Mouse (Mus musculus) heart, postnatal 10 days (tissue): ENCODE results near the gene Tmem220. TPM values are rescaled to one million over a fixed set of nuclear protein-coding genes. Genes with fewer than 3 reads are reported as not detected.

Experiments used
- DNase-seq, 2 experiments: peaks; one replicate each; pipeline ENCODE4 v3.0.0; 2021
- intact Hi-C: fragments of 180-260 bp; cut with DNase I; formaldehyde crosslinking; loops from one replicate; pipeline ENCODE4 v1.15.1; 2025
- total RNA-seq, 2 experiments: library from RNA; stranded (reverse); gene quantifications; 2 replicates each; pipeline ENCODE4 v1.2.3; 2021

The Tmem220 gene
- total RNA-seq, 2 experiments from 2014 or later: 1.4 to 1.8 TPM

DNA sequence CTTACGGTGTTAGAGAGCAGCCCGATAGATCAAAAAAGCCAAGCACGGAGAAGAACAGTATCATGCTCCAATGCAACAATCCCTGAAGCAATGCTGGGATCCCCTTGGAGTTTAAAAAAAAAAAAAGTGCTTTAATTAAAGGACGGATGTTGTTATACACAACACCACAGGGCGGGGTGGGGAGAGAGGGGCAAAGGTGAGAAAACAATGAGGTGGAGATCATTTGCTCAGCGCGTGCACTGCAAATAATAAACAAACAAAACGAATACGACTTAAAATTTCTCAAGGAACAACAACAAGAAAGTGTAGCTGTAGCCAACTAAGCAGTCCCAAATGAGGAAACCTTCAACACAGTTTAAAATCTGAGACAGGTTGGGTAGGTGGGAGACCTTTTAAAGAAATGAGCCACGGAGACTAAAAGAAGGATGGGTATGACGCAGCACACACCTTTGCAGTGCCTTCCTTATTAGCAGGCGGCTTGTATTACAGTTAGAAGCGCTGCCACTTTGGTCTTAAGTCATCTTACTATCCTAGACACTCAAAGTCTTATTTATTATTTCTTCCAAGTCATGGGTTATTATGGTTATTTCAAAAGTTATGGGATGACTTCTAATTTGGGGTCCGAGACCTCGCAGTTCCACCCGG is 26.8 kb downstream of the Tmem220 start:
- no peak for DNase-seq
- intact Hi-C loops: loop anchor here (1.0 kb wide), 1 partner anchor 26 kb away; the partner anchor contains the start of gene Tmem220

DNA sequence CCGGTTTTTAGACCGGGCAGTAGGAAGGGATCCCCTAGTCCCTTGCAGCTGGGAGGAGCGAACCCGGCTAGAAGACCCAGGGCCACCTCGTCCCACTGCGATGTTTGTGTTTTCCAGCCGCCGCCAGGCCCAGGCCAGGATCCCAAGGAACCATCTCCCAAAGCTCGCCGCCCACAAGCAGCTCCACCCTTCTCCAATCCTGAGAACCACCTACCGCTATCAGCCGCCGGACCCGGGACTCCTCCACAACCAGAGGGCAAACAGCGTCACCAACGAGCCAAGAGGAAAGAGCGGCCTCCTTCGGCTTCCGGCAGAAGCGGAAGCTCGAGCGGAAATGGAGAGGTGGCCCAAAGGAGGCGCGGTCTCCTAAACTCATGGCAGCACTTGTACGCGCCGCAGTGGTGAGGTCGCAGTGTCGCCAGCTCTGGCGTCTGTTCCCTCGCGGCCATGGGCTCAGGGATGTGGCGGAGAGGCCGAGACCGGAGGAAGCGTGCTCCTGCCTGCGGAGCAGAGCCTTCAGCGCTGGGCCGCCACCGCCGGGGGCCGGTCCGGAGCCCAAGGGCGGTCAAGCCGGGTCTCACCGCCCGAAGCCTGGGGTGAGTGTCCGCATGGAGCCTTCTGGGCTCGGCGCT is 27.5 kb downstream of the Tmem220 start, which contains the start of the genes Adprm and Sco1:
Gene Adprm, minus strand, starts transcription at position 274 of the 632 bp plus-strand sequence.
Gene Sco1, plus strand, starts transcription at position 350 of the 632 bp plus-strand sequence.
- peak; percentile 94 for DNase-seq
- intact Hi-C loops: loop anchor here (1.0 kb wide), 1 partner anchor 27 kb away; the partner anchor contains the start of gene Tmem220

DNA sequence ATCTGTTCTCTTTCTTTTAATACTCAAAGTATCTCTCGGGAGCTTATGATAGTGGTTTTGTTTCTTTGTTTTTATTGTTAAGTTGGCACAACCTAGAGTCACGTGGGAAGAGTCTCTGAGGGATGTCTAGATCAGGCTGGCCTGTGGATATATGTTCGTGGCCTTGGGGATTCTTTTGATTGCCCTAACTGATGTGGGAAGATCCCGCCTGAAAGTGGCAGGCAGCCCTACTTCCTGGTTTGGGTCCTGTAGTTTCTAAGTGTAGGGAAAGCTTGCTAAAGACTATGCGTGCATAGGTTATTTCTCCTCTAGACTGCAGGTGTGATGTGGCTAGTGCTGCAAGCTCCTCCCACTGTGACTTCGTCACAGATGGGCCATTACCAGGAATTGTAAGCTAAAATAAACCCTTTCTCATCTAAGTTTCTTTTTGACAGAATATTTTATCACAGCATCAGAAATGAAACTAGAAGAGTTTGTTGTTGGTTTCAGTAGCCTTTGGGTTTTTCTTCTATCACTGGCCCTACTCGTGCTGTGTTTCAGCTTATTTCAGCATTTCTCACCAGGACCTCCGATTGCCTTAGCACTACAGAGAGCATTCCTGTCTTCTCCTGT is 29.9 kb downstream of the Tmem220 start:
- intact Hi-C loops: no loop called here

DNA sequence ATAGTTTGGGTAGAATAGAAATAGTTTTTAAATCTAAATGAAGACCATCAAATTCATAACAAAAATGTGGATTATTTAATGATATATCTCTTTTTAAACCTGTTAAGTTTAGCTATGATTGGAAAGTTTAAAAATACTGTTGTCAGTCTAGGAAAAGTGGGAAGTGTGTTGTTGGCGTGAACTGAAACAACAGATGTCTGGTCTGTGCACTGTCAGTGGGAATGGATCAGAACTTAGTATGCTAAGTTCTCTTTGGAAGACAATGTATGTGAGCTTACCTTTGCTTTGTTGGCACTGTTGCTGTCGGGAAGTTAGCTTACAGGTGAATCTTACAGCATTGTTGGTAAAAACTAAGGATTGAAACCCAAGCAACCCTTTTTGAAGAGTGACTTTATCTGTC is 36.4 kb downstream of the Tmem220 start:
- no peak for DNase-seq
- intact Hi-C loops: no loop called here

More for the DNA sequence above, 29.9 kb downstream of the Tmem220 start:
- DNase-seq: no peak

DNA sequence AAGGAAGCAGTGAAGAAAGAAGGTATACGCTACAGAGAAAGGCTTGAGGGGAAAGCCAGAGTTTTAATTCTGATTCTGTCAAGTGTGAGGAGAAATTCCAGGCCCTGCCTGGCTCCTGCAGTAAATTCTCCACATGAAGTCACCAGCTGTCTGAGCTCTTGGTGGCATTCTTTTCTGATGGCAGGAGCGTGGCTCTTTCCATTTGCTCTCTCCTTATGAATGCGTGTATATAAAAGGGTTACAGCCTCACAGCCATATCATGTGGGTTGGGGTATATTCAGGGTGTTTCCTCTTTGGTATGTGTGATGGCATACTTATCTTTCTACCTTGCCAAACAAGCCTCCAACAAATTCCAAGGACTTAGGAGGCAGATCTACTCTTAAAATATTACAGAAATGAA is 37.8 kb downstream of the Tmem220 start:
- no peak for DNase-seq
- intact Hi-C loops: no loop called here

DNA sequence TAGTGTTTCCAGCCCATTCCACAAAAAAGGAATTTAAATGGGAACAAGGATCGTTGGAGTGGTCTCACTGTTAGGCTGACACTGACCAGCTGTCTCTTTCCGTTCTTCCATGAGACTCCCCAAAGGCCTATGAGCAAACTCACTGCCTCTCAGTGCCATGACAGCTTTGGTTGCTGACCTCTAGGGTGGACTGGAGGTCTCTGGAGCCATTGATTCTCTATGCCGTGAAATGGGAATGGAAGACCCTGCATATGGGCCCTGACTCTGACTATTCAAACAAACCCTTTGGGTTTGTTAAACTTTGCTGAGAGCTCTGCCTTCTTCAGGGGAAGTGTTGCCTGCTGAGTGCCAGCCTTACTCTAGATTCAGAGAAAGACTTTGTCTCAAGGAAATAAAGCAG is 42.8 kb downstream of the Tmem220 start:
- intact Hi-C loops: no loop called here
- DNase-seq: no peak

DNA sequence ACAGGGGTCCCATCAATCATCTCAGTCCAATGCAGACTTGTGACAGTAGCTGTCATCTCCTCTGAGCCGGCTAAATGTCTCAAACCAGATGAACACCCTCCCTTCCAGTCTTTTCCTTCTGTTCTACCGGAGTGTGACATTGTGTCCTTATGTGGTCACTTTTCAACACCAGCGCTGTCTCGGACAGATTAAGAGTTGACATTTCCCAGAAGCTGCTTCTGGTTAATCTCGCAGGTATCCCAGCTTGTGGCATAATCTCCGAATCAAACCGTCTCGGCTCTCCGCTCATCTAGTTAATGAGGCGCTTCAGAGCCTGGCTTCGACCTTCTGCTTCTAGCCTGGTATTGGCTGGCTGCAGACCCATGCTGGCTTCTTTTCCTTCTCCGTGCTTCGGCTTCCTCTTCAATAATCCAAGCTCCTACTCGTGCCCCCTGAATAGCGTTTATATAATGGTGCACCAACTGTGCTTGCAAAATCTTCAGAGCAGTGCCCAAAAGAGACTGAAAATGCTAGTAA is 47.7 kb downstream of the Tmem220 start:
- intact Hi-C loops: no loop called here
- no peak for DNase-seq

DNA sequence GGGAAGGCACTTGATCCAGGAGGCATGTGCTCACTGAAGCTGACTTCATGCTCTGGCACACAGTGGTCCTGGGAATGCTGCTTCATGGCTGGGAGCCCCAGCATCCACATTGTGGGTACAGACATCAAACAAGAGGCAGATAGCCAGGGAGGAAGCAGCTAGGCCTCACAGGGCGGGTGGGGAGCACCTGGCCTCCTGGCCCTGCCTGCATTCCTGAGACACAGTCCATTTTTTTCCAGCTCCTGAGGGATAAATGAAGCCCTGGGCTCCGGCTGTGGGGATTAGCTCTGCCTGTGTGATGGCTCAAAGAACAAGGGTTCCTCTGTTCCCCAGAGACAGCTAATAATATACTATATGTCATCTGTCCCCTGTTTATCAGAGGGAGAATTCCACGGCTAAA is 50.1 kb downstream of the Tmem220 start:
- intact Hi-C loops: no loop called here
- DNase-seq: no peak

DNA sequence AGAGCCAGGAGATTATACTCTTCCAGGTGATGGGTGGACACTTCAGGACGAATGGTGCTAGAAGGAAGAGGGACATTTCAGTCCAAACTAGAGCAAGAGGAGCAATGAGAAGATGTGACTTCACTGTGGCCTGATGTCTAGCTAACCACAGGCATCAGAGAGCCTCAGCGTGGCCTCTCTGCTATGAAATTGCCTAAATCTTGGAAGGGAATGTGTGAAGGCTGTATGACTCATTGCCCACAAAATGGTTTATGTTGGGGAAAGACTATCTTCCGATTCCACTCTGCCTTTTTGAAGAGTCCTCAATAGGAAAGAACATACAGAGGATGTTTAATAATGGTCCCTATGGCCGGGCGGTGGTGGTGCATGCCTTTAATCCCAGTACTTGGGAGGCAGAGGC is 51.8 kb downstream of the Tmem220 start:
- intact Hi-C loops: no loop called here
- DNase-seq: no peak

DNA sequence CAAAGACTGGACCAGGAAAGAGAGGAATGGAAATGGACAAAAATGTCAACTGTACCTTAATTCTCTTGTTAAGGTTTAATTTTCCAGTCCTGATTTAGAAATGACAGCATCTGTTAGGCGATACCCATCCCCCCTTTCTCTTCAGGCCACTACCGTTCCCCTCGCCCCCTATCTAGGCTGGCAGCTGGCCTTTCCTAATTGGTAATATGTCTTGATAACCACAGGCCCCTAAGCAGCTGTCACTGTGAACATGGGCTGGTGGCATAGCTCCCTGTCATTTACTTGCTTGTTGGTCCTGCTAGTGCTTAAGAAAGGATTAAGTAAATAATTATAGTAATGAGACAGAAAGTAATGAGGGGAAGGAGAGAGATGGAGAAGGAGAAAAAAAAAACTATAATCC is 52.5 kb downstream of the Tmem220 start:
- DNase-seq: no peak
- intact Hi-C loops: no loop called here

DNA sequence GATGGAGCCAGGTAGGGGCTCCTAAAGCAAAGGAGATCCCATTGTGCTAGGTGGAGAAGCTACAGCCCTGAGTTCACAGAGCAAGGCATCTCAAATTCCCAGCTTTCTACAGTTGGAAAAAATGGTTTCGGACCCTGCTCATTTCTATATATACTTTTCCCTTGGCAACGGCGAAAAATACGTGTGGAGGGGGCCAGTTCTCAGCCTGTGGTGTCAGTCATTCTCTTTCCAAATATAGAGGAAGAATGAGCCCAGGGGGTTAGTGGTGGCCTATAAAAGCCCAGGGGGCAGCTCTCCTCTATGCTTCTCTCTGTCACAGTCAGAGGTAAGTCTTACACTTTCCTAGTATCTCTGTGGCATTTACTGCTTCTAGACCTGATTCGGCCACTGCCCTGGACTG is 53.0 kb downstream of the Tmem220 start, which contains the start of gene Myh3:
Gene Myh3, plus strand, starts transcription at position 301 of the 400 bp plus-strand sequence.
- no peak for DNase-seq
- intact Hi-C loops: no loop called here

DNA sequence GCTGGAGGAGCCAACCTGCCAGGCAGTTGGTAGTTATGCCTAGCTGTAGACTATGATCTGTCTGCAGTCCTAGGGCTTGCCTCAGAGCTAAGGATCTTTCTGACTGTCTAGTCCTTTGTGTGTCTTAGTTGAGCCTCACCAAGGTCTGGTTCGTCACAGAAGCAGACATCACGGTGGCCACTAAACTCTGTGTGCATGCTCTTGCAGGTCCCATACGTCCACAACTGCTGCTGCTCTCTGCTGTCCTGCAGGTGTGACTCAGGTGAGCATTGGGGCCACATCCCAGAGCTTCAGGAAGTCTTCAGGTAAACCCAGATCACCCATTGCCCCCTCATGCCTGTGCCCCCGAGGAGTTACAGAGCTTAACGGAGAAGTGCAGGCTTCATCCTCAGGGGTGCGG is 53.9 kb downstream of the Tmem220 start:
- no peak for DNase-seq
- intact Hi-C loops: no loop called here

DNA sequence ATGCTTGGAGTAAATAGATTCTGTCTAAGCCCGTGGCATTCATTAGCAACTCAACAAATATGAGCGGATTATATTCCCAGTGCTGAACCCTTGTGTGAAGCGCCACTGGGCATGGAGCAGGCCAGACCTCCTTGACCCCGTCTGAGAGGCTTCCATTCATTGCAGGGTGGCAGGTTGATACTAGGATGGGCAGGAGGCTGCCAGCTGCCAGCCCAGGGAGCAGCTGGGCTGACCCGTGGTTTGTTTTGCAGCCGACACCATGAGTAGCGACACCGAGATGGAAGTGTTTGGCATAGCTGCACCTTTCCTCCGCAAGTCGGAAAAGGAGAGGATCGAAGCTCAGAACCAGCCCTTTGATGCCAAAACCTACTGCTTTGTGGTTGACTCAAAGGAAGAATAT is 54.8 kb downstream of the Tmem220 start:
- intact Hi-C loops: loop anchor here (10.0 kb wide), 1 partner anchor 255 kb away; no protein-coding TSS in a partner anchor
- no peak for DNase-seq

DNA sequence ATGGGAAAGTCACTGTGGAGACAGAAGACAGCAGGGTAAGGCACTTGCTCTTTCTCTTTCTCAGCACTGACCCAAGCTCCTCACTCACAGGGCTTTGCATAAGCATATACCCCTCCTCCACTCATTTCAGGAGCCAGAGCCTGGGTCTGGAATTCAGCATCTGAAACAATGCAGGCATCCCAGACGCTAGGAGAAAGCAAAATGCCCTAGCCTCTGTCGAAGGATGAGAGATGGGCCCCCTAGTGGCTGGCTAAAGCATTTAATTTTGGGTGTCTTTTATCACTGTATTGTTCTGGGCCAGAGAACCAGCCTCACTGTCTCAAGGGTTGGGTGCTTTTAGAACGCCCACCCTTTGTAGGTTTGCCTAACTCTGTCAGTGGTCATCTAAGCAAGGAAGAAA is 55.2 kb downstream of the Tmem220 start:
- DNase-seq: peak; percentile 62 to 77
- intact Hi-C loops: loop anchor here (10.0 kb wide), 1 partner anchor 255 kb away; no protein-coding TSS in a partner anchor

DNA sequence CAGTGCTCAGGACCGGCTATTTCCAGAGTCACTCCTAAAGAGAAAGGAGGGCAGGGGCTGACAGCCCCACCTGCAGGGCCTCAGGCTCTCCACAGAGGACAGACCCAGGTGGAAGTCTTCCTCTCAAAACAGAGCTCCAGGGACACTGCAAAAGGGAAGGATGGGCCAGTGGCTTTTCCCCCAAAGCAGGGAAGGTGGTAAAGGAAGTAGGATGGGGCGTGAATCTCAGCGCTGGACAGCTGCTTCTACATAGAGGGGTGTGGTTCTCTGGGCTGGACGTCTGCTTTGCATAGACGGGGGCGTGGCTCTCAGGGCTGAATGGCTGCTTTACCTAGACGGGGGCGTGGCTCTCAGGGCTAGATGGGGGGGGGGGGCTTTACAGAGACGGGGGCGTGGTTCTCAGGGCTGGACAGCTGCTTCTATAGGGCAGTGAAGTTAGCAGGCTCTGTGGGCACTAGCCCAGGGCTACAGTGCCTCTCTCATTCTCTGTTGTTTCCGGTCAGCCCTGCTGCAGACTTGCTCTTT is 56.2 kb downstream of the Tmem220 start:
- DNase-seq: no peak
- intact Hi-C loops: loop anchor here (10.0 kb wide), 1 partner anchor 256 kb away; no protein-coding TSS in a partner anchor

DNA sequence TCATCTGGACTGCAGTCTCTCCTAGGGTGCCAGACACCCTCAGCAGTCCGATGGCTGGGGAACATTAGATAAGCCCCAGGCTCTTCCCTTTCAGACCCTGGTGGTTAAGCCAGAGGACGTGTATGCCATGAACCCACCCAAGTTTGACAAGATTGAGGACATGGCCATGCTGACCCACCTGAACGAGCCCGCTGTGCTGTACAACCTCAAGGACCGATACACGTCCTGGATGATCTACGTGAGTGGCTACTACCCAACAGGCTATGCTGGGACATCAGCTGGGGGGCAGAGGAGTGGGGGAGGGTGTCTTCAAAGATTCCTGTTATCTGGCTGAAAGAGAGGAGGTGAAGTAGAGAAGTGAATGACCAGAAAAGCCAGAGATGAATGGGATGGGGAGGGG is 57.2 kb downstream of the Tmem220 start:
- intact Hi-C loops: loop anchor here (10.0 kb wide), 1 partner anchor 257 kb away; no protein-coding TSS in a partner anchor

DNA sequence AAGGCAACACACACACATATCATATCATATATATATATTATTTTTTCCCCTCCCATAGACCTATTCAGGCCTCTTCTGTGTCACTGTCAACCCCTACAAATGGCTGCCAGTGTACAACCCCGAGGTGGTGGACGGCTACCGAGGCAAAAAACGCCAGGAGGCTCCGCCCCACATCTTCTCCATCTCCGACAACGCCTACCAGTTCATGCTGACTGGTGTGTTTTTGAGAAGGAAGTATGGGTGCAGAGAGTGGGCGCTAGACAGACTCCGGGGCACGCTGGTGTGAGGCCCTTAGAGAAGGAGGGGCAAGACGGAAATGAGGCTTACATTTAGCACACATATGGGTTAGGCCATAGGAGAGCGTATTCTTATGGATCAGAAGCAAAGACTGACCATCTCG is 57.8 kb downstream of the Tmem220 start:
- DNase-seq: no peak
- intact Hi-C loops: loop anchor here (10.0 kb wide), 1 partner anchor 258 kb away; no protein-coding TSS in a partner anchor

More for the DNA sequence above, 57.2 kb downstream of the Tmem220 start:
- no peak for DNase-seq

DNA sequence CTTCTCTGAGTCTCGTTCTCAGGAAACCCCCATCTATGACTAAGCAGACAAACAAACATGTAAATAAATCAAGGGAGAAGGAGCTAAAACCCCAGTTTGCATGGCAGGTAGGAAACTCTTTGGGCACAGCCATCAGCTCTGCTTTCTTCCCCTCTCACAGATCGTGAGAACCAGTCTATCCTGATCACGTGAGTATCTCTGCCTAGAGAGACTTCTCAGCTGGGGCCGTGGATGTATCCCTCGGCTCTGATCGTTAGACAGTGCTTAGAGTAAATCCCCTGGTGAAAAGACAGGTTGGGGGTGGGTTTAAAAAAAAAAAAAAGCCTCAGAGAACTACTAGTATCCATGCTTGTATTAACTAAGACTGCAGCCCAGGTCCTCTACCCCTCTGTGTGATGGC is 58.3 kb downstream of the Tmem220 start:
- DNase-seq: no peak
- intact Hi-C loops: loop anchor here (10.0 kb wide), 1 partner anchor 258 kb away; no protein-coding TSS in a partner anchor

DNA sequence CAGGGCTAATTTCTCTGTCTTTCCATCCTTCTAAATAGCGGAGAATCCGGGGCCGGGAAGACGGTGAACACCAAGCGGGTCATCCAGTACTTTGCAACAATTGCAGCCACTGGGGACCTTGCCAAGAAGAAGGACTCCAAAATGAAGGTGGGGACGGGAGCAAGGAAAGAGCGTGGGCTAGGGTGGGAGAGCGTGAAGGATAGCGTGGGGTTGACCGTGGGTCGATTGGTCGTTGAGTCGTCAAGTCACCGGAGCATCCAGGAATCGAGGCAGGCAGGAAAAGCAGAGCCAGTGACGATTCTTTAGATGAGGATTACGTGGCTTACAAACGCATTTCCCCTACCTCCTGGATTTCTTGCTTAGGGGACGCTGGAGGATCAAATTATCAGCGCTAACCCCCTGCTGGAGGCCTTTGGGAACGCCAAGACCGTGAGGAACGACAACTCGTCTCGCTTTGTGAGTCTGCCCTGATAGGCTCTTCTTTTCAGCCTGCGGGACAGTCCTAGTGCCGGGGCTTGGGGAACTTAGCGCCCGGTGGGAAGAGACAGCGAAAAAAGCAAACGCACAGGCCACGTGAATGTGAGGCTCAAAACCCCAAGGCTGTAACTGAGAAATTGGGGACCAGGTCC is 58.9 kb downstream of the Tmem220 start:
- DNase-seq: no peak
- intact Hi-C loops: loop anchor here (10.0 kb wide), 1 partner anchor 259 kb away; no protein-coding TSS in a partner anchor
